Mouse (Mus musculus): ENCODE measurements around the gene Fam78a.

Gene Fam78a

GRCm38 (mm10) chr2:32008311-32008710, 76.3 kb downstream of the Fam78a start:
- Histone ChIP-seq H3K36me3 (ENCODE audit: control insufficient read depth, insufficient read depth, low read length, poor library complexity, severe bottlenecking) (peaks cover 22% of the 10 kb centered on the region), H3K27me3 (ENCODE audit: control insufficient read depth, insufficient read depth, low read length, poor library complexity, severe bottlenecking) (no peaks in the 10 kb centered on the region)
- no peak for DNase-seq (ENCODE audit: low read depth, low spot score)

Data from splenic B cell, adult 2 months (primary cell).